In the genomic region with DNA sequence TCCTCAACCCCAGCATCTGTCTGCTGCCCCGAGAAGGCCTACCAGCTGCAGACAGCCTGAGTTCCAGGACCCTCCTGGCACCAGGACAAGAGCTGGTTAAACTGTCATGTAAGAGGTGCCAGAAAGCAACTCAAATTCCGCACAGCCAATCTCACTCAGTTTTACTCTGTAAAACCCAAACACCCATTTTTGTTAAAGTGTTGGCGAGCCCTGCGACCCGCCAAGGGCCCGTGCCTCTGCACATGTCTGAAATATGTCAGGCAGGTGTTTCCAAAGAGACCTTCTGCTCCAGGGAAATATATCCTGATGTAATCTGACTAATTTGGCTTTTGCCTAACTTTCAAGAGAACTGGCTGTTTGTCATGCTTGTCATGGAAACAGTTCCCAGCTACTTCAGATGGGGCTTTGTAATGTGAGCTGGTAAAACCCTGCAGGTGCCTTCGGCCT, we compare ENCODE assay signal across 15 mouse cellular contexts. TPM values are rescaled to one million over a fixed set of nuclear protein-coding genes. Genes with fewer than 3 reads are reported as not detected.
A peak's percentile ranks its signal among the peaks of the same experiment; 100 is the strongest.
DNase-seq lines count a peak whose midpoint lies in the region; ATAC-seq and TF ChIP-seq lines count a peak whose summit lies in the region.
"Had no signal": no experiment of that assay in that cellular context is flagged by ENCODE, and none has a peak within 500 bp of the region (broad histone marks: within the 10 kb centered on the region; RNA-seq: fewer than 3 reads in every experiment).

No protein-coding gene starts in this region.

- H3K4me3 ChIP-seq in ES-E14 (ENCODE audit: insufficient read depth in 1 of 2, low read depth in 1 of 2, low read length in 2 of 2, poor library complexity in 1 of 2, severe bottlenecking in 1 of 2), result no peak overlapping the region
- no peak overlapping the region for H3K4me3 ChIP-seq in hindbrain, postnatal 0 days (ENCODE audit: low read length)
- H3K4me3 ChIP-seq: neural tube, embryonic 12.5 days had no signal

- WGBS in hindbrain, postnatal 0 days, result 46% methylated on average over 7 of the region's 7 CpGs

- TF ChIP-seq CTCF in hindbrain, postnatal 0 days (IDR thresholded peaks at IDR 0.05; ENCODE audit: low read depth), result no peak

- in situ Hi-C loops in ES-E14 (cut with MboI; ENCODE audit: low sequenced_read_pairs in 2 of 2, unreplicated experiment in 2 of 2), result no loop called here

- peak; percentile 58; the same call in 1 of the 2 replicates for ATAC-seq in hindbrain, postnatal 0 days

- H3K4me1 ChIP-seq in ES-E14 (ENCODE audit: control insufficient read depth in 2 of 2, insufficient read depth in 2 of 2, low read length in 2 of 2, poor library complexity in 1 of 2), result no peaks in the 10 kb centered on the region
- 0 out of 2 replicates have a peak, but pooled peaks cover 4% of the 10 kb centered on the region for H3K4me1 ChIP-seq in hindbrain, postnatal 0 days (ENCODE audit: insufficient read depth, low read length)
- H3K4me1 ChIP-seq: neural tube, embryonic 12.5 days had no signal

- no peaks in the 10 kb centered on the region for H3K36me3 ChIP-seq in ES-E14 (ENCODE audit: control insufficient read depth, insufficient read depth, low read length, poor library complexity, severe bottlenecking)
- H3K36me3 ChIP-seq in hindbrain, postnatal 0 days (ENCODE audit: insufficient read depth, low read length), result no peaks in the 10 kb centered on the region
- H3K36me3 ChIP-seq: neural tube, embryonic 12.5 days had no signal

- no peaks in the 10 kb centered on the region for H3K9me3 ChIP-seq in ES-E14 (ENCODE audit: control insufficient read depth, insufficient read depth, low read depth, low read length)
- H3K9me3 ChIP-seq in hindbrain, postnatal 0 days (ENCODE audit: low read length), result no peaks in the 10 kb centered on the region
- H3K9me3 ChIP-seq: neural tube, embryonic 12.5 days had no signal

- no peak overlapping the region for H3K4me2 ChIP-seq in hindbrain, postnatal 0 days (ENCODE audit: low read depth, low read length)
- H3K4me2 ChIP-seq: liver, embryonic 11.5 days; neural tube, embryonic 12.5 days had no signal

- no peak overlapping the region for H3K27ac ChIP-seq in ES-E14 (ENCODE audit: insufficient read depth, low read depth, low read length, poor library complexity, severe bottlenecking)
- peak overlapping the region; percentile 56 for H3K27ac ChIP-seq in hindbrain, postnatal 0 days
- H3K27ac ChIP-seq: neural tube, embryonic 12.5 days had no signal

- peak; percentile 45 for DNase-seq in layer of hippocampus, adult 11-12 months (ENCODE audit: low spot score)
- no peak for DNase-seq in layer of hippocampus, postnatal 25 days (ENCODE audit: extremely low spot score in 1 of 2, low spot score in 1 of 2)
- no peak for DNase-seq in ES-E14 (ENCODE audit: low read depth, low spot score)
- DNase-seq in embryo, embryonic 11.5 days (ENCODE audit: low read depth, low spot score), result peak; percentile 26
- peak; percentile 70 for DNase-seq in hindbrain, postnatal 0 days (ENCODE audit: low spot score)
- DNase-seq in cerebellum, adult 11 months, result no peak
- DNase-seq in frontal cortex, postnatal 10 days (ENCODE audit: low spot score in 2 of 2), result no peak
- no peak for DNase-seq in gastrocnemius, adult 18-20 months (ENCODE audit: low spot score)
- DNase-seq: kidney, postnatal 14 days; right cerebral cortex, postnatal 25 days had no signal

- no peaks in the 10 kb centered on the region for H3K27me3 ChIP-seq in hindbrain, postnatal 0 days (ENCODE audit: insufficient read depth, low read length)
- H3K27me3 ChIP-seq: neural tube, embryonic 12.5 days had no signal

- H3K9ac ChIP-seq in ES-E14 (ENCODE audit: insufficient read depth, low read depth, low read length, poor library complexity, severe bottlenecking), result 0 out of 2 replicates have a peak overlapping the region, but pooled peaks have one; percentile 28
- H3K9ac ChIP-seq in hindbrain, postnatal 0 days (replicated peaks; ENCODE audit: low read length), result no peak overlapping the region
- H3K9ac ChIP-seq: neural tube, embryonic 12.5 days had no signal

TF ChIP-seq in ES-E14, 5 proteins besides CTCF, POLR2A, EP300 and RAD21:
- TF ChIP-seq HCFC1 (IDR thresholded peaks at IDR 0.05; ENCODE audit: borderline replicate concordance, insufficient read depth, low read length) (no peak), ZC3H11A (IDR thresholded peaks at IDR 0.05; ENCODE audit: borderline replicate concordance, low read depth, low read length) (no peak), ZNF384 (IDR thresholded peaks at IDR 0.05; ENCODE audit: low read depth, low read length) (no peak), MAFK (IDR thresholded peaks at IDR 0.05; ENCODE audit: insufficient read depth, low read depth, low read length) (no peak), CHD2 (IDR thresholded peaks at IDR 0.05; ENCODE audit: low read depth, low read length) (no peak)

RNA-seq across cellular contexts. Expression of gene Smim23, which starts 23.5 kb away (rescaled TPM):
- total RNA-seq in layer of hippocampus, postnatal 25 days (2021), result not detected
- not detected in 2 replicates for total RNA-seq in ES-E14 (2012; rRNA removed)
- total RNA-seq in hindbrain, postnatal 0 days (2014; rRNA removed), result not detected in 2 replicates
- not detected in 2 replicates for polyA plus RNA-seq in hindbrain, postnatal 0 days (2015; fragmentation: Nextera tagmentation; extraction: Ambion mirVana)
- not detected for total RNA-seq in gastrocnemius, adult 18-20 months (2021)
- total RNA-seq: gastrocnemius, adult 8-10 months; megakaryocyte progenitor cell, adult 5-6 weeks had no signal
- polyA plus RNA-seq: heart, postnatal 0 days; liver, embryonic 11.5 days; neural tube, embryonic 12.5 days had no signal

Comparison
In these comparisons a context has a peak if more than half of its experiments do, and no peak if none do; other contexts are left out.
1. DNase-seq: peak in layer of hippocampus, adult 11-12 months (single experiment), embryo, embryonic 11.5 days (single experiment) and hindbrain, postnatal 0 days (single experiment); none in layer of hippocampus, postnatal 25 days (0 of 2), ES-E14 (single experiment), cerebellum, adult 11 months (single experiment), frontal cortex, postnatal 10 days (0 of 2) and gastrocnemius, adult 18-20 months (single experiment).